Mouse (Mus musculus): ENCODE results near the gene Auts2.

- TF ChIP-seq CTCF (IDR thresholded peaks at IDR 0.05; ENCODE audit: borderline replicate concordance, insufficient read depth, low read depth, low read length) = no peak
- TF ChIP-seq POLR2A (IDR thresholded peaks at IDR 0.05; ENCODE audit: borderline replicate concordance, insufficient read depth, low read length) = no peak
Observed at GRCm38 (mm10) chr5:132429363-132429762, 113.8 kb downstream of the Auts2 start.

Data from cerebellum, adult 2 months (tissue).